Mouse (Mus musculus) lung, adult 2 months (tissue): ENCODE measurements around the gene Klhl7. TPM values are rescaled to one million over a fixed set of nuclear protein-coding genes. Genes with fewer than 3 reads are reported as not detected.

ENCODE experiments used
- DNase-seq: peaks from one replicate; pipeline ENCODE4 v3.0.0; 2022
- H3K4me1 ChIP-seq: fragments of 200-500 bp; 2 replicates; pipeline ENCODE4 v1.6.1; 2011; ENCODE audit warnings: low read length; ENCODE audit not compliant: control insufficient read depth, insufficient read depth
- H3K4me3 ChIP-seq: fragments of 200-500 bp; replicated peaks from 2 replicates; pipeline ENCODE3; 2011; ENCODE audit warnings: low read depth, mild to moderate bottlenecking, control low read depth, low read length; ENCODE audit errors: extremely low read depth
- CTCF ChIP-seq: fragments of 200-500 bp; IDR thresholded peaks from 2 replicates; pipeline ENCODE4 v1.5.1; 2011; ENCODE audit warnings: mild to moderate bottlenecking, low read length, control low read depth; ENCODE audit not compliant: insufficient read depth
- POLR2A ChIP-seq: fragments of 200-500 bp; IDR thresholded peaks from 2 replicates; pipeline ENCODE4 v1.6.1; 2011; ENCODE audit warnings: low read depth, mild to moderate bottlenecking, control low read depth, low read length, borderline replicate concordance; ENCODE audit errors: extremely low read depth
- WGBS: fragments of 180-500 bp; shearing (Covaris S2); methylation state at CpG from one replicate; pipeline ENCODE4 v1.1.7; 2018; 5-methylcytosine and 5-hydroxymethylcytosine counted together
- polyA plus RNA-seq: library from polyadenylated mRNA; depleted of rRNA; stranded (reverse); fragments of >200 nt; gene quantifications from 2 replicates; pipeline ENCODE4 v1.2.3, GENCODE M21; 2012; rRNA removed

The Klhl7 gene
- 3.0 and 5.9 TPM in 2 replicates for polyA plus RNA-seq

- 2% methylated on average over 47 of the region's 47 CpGs for WGBS
- Histone ChIP-seq H3K4me1 (peaks cover 8% of the 10 kb centered on the region; the same call in 1 of the 2 replicates), H3K4me3 (peak within 1 kb of the TSS; percentile 94)
- TF ChIP-seq CTCF (no peak), POLR2A (peak; percentile 83; the same call in 1 of the 2 replicates)
- DNase-seq = peak; percentile 82
Observed at GRCm38 (mm10) chr5:24100106-24100809, at the start of gene Klhl7. Gene Klhl7, plus strand, starts transcription at chr5:24100605.

- H3K4me3 ChIP-seq = no peak overlapping the region
- 66% methylated on average over 16 of the region's 16 CpGs for WGBS
- TF ChIP-seq CTCF (no peak), POLR2A (no peak)
- DNase-seq = no peak
- H3K4me1 ChIP-seq = peaks cover 6% of the 10 kb centered on the region
Observed at GRCm38 (mm10) chr5:24051755-24052675, 48.4 kb upstream of the Klhl7 start.

- 18% methylated on average over 9 of the region's 9 CpGs for WGBS
- Histone ChIP-seq H3K4me1 (peaks cover 6% of the 10 kb centered on the region), H3K4me3 (no peak overlapping the region)
- DNase-seq = no peak
- no peak for TF ChIP-seq CTCF
- TF ChIP-seq POLR2A = no peak
Observed at GRCm38 (mm10) chr5:24053245-24054190, 46.9 kb upstream of the Klhl7 start.

- DNase-seq = no peak
- 87% methylated on average over 3 of the region's 3 CpGs for WGBS
- Histone ChIP-seq H3K4me3 (no peak overlapping the region), H3K4me1 (peaks cover 6% of the 10 kb centered on the region)
- TF ChIP-seq CTCF (no peak), POLR2A (no peak)
Observed at GRCm38 (mm10) chr5:24054382-24054781, 46.0 kb upstream of the Klhl7 start.

- Histone ChIP-seq H3K4me3 (no peak overlapping the region), H3K4me1 (peaks cover 6% of the 10 kb centered on the region)
- WGBS = 86% methylated on average over 2 of the region's 2 CpGs
- TF ChIP-seq POLR2A = no peak
- TF ChIP-seq CTCF = no peak
- DNase-seq = no peak
Observed at GRCm38 (mm10) chr5:24056865-24057264, 43.5 kb upstream of the Klhl7 start.

- 0 out of 2 replicates have a peak, but pooled peaks have one; percentile 16 for TF ChIP-seq CTCF
- no peak for TF ChIP-seq POLR2A
- WGBS = 78% methylated on average over 3 of the region's 3 CpGs
- no peak overlapping the region for H3K4me3 ChIP-seq
- DNase-seq = no peak
- H3K4me1 ChIP-seq = peaks cover 6% of the 10 kb centered on the region
Observed at GRCm38 (mm10) chr5:24057592-24057991, 42.8 kb upstream of the Klhl7 start.

- Histone ChIP-seq H3K4me3 (no peak overlapping the region), H3K4me1 (no peaks in the 10 kb centered on the region)
- TF ChIP-seq CTCF (no peak), POLR2A (no peak)
- WGBS = 65% methylated on average over 3 of the region's 3 CpGs
- DNase-seq = no peak
Observed at GRCm38 (mm10) chr5:24060949-24061348, 39.5 kb upstream of the Klhl7 start.

- Histone ChIP-seq H3K4me1 (no peaks in the 10 kb centered on the region), H3K4me3 (no peak overlapping the region)
Observed at GRCm38 (mm10) chr5:24063034-24063433, 37.4 kb upstream of the Klhl7 start.

GRCm38 (mm10) chr5:24063545-24063944 lies 36.9 kb upstream of the Klhl7 start:
- Histone ChIP-seq H3K4me3 (no peak overlapping the region), H3K4me1 (no peaks in the 10 kb centered on the region)
- WGBS = 73% methylated on average over 4 of the region's 4 CpGs
- no peak for TF ChIP-seq POLR2A
- no peak for TF ChIP-seq CTCF
- no peak for DNase-seq

More at GRCm38 (mm10) chr5:24063034-24063433, 37.4 kb upstream of the Klhl7 start:
- 83% methylated on average over 6 of the region's 6 CpGs for whole genome bisulfite sequencing
- DNase-seq = no peak
- TF ChIP-seq CTCF = no peak
- no peak for TF ChIP-seq POLR2A
